Mouse (Mus musculus) heart, postnatal 0 days (tissue): ENCODE measurements around the gene Cnn2.
A peak's percentile ranks its signal among the peaks of the same experiment; 100 is the strongest.

ENCODE experiments used
- CTCF ChIP-seq: IDR thresholded peaks from 2 replicates; pipeline ENCODE4 v1.5.1; 2016; ENCODE audit warnings: antibody characterized with exemption, control low read depth, low read depth
- EP300 ChIP-seq: IDR thresholded peaks from 2 replicates; pipeline ENCODE4 v1.6.1; 2016; ENCODE audit warnings: antibody characterized with exemption, low read depth

DNA sequence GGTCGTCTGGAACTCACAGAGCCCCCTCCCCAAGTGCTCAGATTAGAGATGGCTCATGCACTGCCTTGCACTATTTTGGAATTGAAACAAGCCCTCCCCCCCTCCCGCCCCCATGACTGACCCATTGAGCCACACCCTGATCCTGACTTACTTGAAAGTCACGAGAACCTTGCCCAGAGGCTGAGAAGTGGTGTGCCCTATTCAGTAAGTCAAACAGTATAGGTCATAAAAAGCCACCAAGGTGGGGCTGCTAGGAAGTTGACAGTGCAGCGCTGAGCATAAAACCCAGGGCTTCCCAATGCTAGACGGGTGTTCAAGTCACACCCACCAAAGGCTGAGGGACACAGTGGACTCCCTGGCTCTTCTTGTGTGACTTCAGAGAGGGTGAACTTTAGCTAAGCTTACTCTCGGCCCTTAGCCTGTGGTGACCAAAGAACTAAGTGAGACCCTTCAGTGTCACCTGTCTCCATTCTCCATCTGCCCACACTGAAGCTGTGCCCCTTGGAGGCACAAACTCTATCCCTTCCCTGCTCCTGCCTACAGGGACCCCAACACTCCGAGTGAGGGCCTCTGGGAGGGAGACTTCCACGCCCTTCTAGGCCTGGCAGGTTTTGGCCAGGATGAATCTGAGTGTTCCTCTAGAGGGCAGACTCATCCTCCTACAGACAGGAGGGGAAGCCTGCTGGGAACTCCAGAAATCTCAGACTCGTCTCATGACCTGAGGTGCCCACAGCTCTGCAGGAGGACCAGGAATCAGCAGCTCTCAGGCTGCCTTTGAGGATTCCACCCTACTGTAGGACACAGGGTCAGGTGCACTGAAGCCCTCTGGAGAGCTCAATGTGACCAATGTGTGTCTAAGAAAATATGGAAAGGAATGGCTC lies 45.4 kb downstream of the Cnn2 start:
- TF ChIP-seq CTCF, result peak; percentile 71
- no peak for TF ChIP-seq EP300
